Mouse (Mus musculus) layer of hippocampus, postnatal 36 days (tissue): Measurements from ENCODE around the gene Gm2174. TPM values are rescaled to one million over a fixed set of nuclear protein-coding genes. Genes with fewer than 3 reads are reported as not detected.

Experiments
- total RNA-seq, 2 experiments: library from RNA; stranded (reverse); gene quantifications; 2 replicates each; pipeline ENCODE4 v1.2.3; 2021

Gm2174 gene
- total RNA-seq, 2 experiments from 2014 or later, result not detected

Other genes starting within 250 kb of the Gm2174 start
- not detected for gene Gm773, start 235.1 kb upstream of the Gm2174 start, total RNA-seq
- 1 to 10 TPM; 4.1 to 4.5 TPM for gene Zfp449, start 101.6 kb upstream of the Gm2174 start, total RNA-seq
- 10 to 100 TPM; 17.2 to 17.9 TPM for gene Smim10l2a, start 73.4 kb upstream of the Gm2174 start, total RNA-seq
- 10 to 100 TPM; 30.3 to 35.6 TPM for gene Ints6l, start 6.9 kb downstream of the Gm2174 start, total RNA-seq
- not detected for gene Gm10477, start 76.8 kb downstream of the Gm2174 start, total RNA-seq
- gene Gm648, start 101.6 kb downstream of the Gm2174 start, total RNA-seq, result not detected
- gene Mmgt1, start 150.1 kb downstream of the Gm2174 start, total RNA-seq, result 10 to 100 TPM; 28.0 to 31.3 TPM
- gene Slc9a6, start 161.8 kb downstream of the Gm2174 start, total RNA-seq, result 100 to 1,000 TPM in 1 of 2 experiments, 10 to 100 TPM in 1; 94.2 to 108 TPM